Mouse (Mus musculus) layer of hippocampus, adult 11-12 months (tissue): ENCODE results near the gene Luc7l3.

Source experiments
- DNase-seq: peaks from one replicate; pipeline ENCODE4 v3.0.0; 2022; ENCODE audit warnings: low spot score

Gene Luc7l3

GRCm38 (mm10) chr11:94321931-94322400, at the start of gene Luc7l3:
TSS of gene Luc7l3 (minus strand) at chr11:94321988.
- peak; percentile 94 for DNase-seq

- DNase-seq, result no peak
Measured at GRCm38 (mm10) chr11:94370809-94371208, 49.0 kb upstream of the Luc7l3 start.

- DNase-seq, result no peak
Measured at GRCm38 (mm10) chr11:94369981-94370380, 48.2 kb upstream of the Luc7l3 start.

GRCm38 (mm10) chr11:94365340-94365739, 43.6 kb upstream of the Luc7l3 start:
- no peak for DNase-seq

GRCm38 (mm10) chr11:94363690-94364089, 41.9 kb upstream of the Luc7l3 start:
- DNase-seq, result no peak

- no peak for DNase-seq
Measured at GRCm38 (mm10) chr11:94362101-94362500, 40.3 kb upstream of the Luc7l3 start.

GRCm38 (mm10) chr11:94361166-94361870, 39.5 kb upstream of the Luc7l3 start:
- DNase-seq, result no peak

- DNase-seq, result no peak
Measured at GRCm38 (mm10) chr11:94359168-94359567, 37.4 kb upstream of the Luc7l3 start.

GRCm38 (mm10) chr11:94355521-94356217, 33.9 kb upstream of the Luc7l3 start:
- no peak for DNase-seq

GRCm38 (mm10) chr11:94351094-94351493, 29.3 kb upstream of the Luc7l3 start:
- no peak for DNase-seq

- no peak for DNase-seq
Measured at GRCm38 (mm10) chr11:94350337-94350736, 28.5 kb upstream of the Luc7l3 start.

- DNase-seq, result no peak
Measured at GRCm38 (mm10) chr11:94349839-94350238, 28.1 kb upstream of the Luc7l3 start.

GRCm38 (mm10) chr11:94347063-94347575, 25.3 kb upstream of the Luc7l3 start:
- no peak for DNase-seq

- DNase-seq, result no peak
Measured at GRCm38 (mm10) chr11:94346611-94347010, 24.8 kb upstream of the Luc7l3 start.

- DNase-seq, result no peak
Measured at GRCm38 (mm10) chr11:94345926-94346325, 24.1 kb upstream of the Luc7l3 start.

- no peak for DNase-seq
Measured at GRCm38 (mm10) chr11:94344470-94344869, 22.7 kb upstream of the Luc7l3 start.

- DNase-seq, result no peak
Measured at GRCm38 (mm10) chr11:94343955-94344358, 22.2 kb upstream of the Luc7l3 start.

GRCm38 (mm10) chr11:94342114-94342905, 20.5 kb upstream of the Luc7l3 start:
- DNase-seq, result no peak

GRCm38 (mm10) chr11:94340948-94341933, 19.5 kb upstream of the Luc7l3 start:
- DNase-seq, result no peak

- DNase-seq, result peak; percentile 54
Measured at GRCm38 (mm10) chr11:94339732-94340585, 18.2 kb upstream of the Luc7l3 start.
